Mouse (Mus musculus) kidney, embryonic 15.5 days (tissue): ENCODE measurements around the gene Rasgrp2. TPM values are rescaled to one million over a fixed set of nuclear protein-coding genes. Genes with fewer than 3 reads are reported as not detected.
A peak's percentile ranks its signal among the peaks of the same experiment; 100 is the strongest.

Source experiments
- ATAC-seq: fragments of 200-750 bp; cut with Nextera tagmentation; replicated peaks from 2 replicates; pipeline ENCODE4 v1.8.0; 2017; ENCODE audit warnings: moderate TSS enrichment; ENCODE audit not compliant: low FRiP score
- H3K27ac ChIP-seq: fragments of 300-500 bp; sonication (generic); 2 replicates; pipeline ENCODE4 v1.5.1; 2015; ENCODE audit warnings: mild to moderate bottlenecking, inconsistent platforms
- H3K27me3 ChIP-seq: fragments of 300-500 bp; sonication (generic); 2 replicates; pipeline ENCODE4 v1.6.1; 2015; ENCODE audit warnings: inconsistent platforms
- H3K36me3 ChIP-seq: fragments of 300-500 bp; sonication (generic); 2 replicates; pipeline ENCODE4 v1.6.1; 2015; ENCODE audit warnings: inconsistent platforms
- H3K4me1 ChIP-seq: fragments of 300-500 bp; sonication (generic); 2 replicates; pipeline ENCODE4 v1.6.1; 2015; ENCODE audit warnings: inconsistent platforms
- H3K4me2 ChIP-seq: fragments of 300-500 bp; sonication (generic); 2 replicates; pipeline ENCODE4 v1.6.1; 2015; ENCODE audit warnings: moderate library complexity, mild to moderate bottlenecking, inconsistent platforms
- H3K4me3 ChIP-seq: fragments of 300-500 bp; sonication (generic); replicated peaks from 2 replicates; pipeline ENCODE4 v1.5.1; 2015; ENCODE audit warnings: mild to moderate bottlenecking, inconsistent platforms
- H3K9ac ChIP-seq: fragments of 300-500 bp; sonication (generic); 2 replicates; pipeline ENCODE4 v1.6.1; 2015; ENCODE audit warnings: mild to moderate bottlenecking, inconsistent platforms
- H3K9me3 ChIP-seq: fragments of 300-500 bp; sonication (generic); replicated peaks from 2 replicates; pipeline ENCODE4 v1.6.1; 2016; ENCODE audit warnings: inconsistent platforms
- whole genome bisulfite sequencing: fragments of 180-500 bp; shearing (Covaris S2); methylation state at CpG from one replicate; pipeline ENCODE4 v1.1.7; 2015; ENCODE audit warnings: mixed read lengths; 5-methylcytosine and 5-hydroxymethylcytosine counted together
- polyA plus RNA-seq: library from polyadenylated mRNA; unstranded; fragments of >200 nt; fragmentation: Nextera tagmentation; extraction: Ambion mirVana; gene quantifications from 2 replicates; pipeline ENCODE4 v1.2.1, GENCODE M21; 2015

The Rasgrp2 gene
- polyA plus RNA-seq, 1 experiment from 2014 or later: 97.6 TPM

GRCm38 (mm10) chr19:6373539-6374400 lies 25.4 kb upstream of the Rasgrp2 start:
- 64% methylated on average over 12 of the region's 12 CpGs for WGBS
- Histone ChIP-seq H3K4me1 (no peaks in the 10 kb centered on the region), H3K9ac (no peak overlapping the region), H3K36me3 (peaks cover 99% of the 10 kb centered on the region), H3K4me2 (no peak overlapping the region), H3K4me3 (no peak overlapping the region), H3K27me3 (no peaks in the 10 kb centered on the region), H3K27ac (no peak overlapping the region), H3K9me3 (no peaks in the 10 kb centered on the region)
- ATAC-seq: 0 out of 2 replicates have a peak, but pooled peaks have one; percentile 19

- no peaks in the 10 kb centered on the region for H3K4me1 ChIP-seq
- no peak overlapping the region for H3K27ac ChIP-seq
- H3K4me2 ChIP-seq: no peak overlapping the region
- peaks cover 100% of the 10 kb centered on the region for H3K36me3 ChIP-seq
- no peak for ATAC-seq
- no peak overlapping the region for H3K4me3 ChIP-seq
- no peak overlapping the region for H3K9ac ChIP-seq
- H3K9me3 ChIP-seq: no peaks in the 10 kb centered on the region
- WGBS: 92% methylated on average over 10 of the region's 10 CpGs
- H3K27me3 ChIP-seq: no peaks in the 10 kb centered on the region
Measured at GRCm38 (mm10) chr19:6374571-6374970, 24.6 kb upstream of the Rasgrp2 start.

GRCm38 (mm10) chr19:6375423-6376254 lies 23.5 kb upstream of the Rasgrp2 start:
- H3K27ac ChIP-seq: no peak overlapping the region
- WGBS: 94% methylated on average over 40 of the region's 42 CpGs
- peak; percentile 47 for ATAC-seq
- H3K9me3 ChIP-seq: no peaks in the 10 kb centered on the region
- H3K4me2 ChIP-seq: no peak overlapping the region
- no peak overlapping the region for H3K9ac ChIP-seq
- peaks cover 94% of the 10 kb centered on the region for H3K36me3 ChIP-seq
- H3K4me3 ChIP-seq: no peak overlapping the region
- no peaks in the 10 kb centered on the region for H3K27me3 ChIP-seq
- no peaks in the 10 kb centered on the region for H3K4me1 ChIP-seq

GRCm38 (mm10) chr19:6376255-6376564 lies 22.9 kb upstream of the Rasgrp2 start:
- Histone ChIP-seq H3K9ac (no peak overlapping the region), H3K27me3 (no peaks in the 10 kb centered on the region), H3K36me3 (peaks cover 88% of the 10 kb centered on the region), H3K9me3 (no peaks in the 10 kb centered on the region), H3K4me1 (no peaks in the 10 kb centered on the region), H3K27ac (no peak overlapping the region), H3K4me2 (no peak overlapping the region), H3K4me3 (no peak overlapping the region)
- ATAC-seq: no peak
- 80% methylated on average over 14 of the region's 14 CpGs for WGBS

GRCm38 (mm10) chr19:6376643-6377042 lies 22.5 kb upstream of the Rasgrp2 start:
- H3K4me2 ChIP-seq: no peak overlapping the region
- H3K4me3 ChIP-seq: no peak overlapping the region
- H3K9ac ChIP-seq: no peak overlapping the region
- H3K36me3 ChIP-seq: peaks cover 84% of the 10 kb centered on the region
- ATAC-seq: no peak
- H3K27me3 ChIP-seq: no peaks in the 10 kb centered on the region
- H3K4me1 ChIP-seq: no peaks in the 10 kb centered on the region
- WGBS: 90% methylated on average over 2 of the region's 2 CpGs
- no peaks in the 10 kb centered on the region for H3K9me3 ChIP-seq
- H3K27ac ChIP-seq: no peak overlapping the region

GRCm38 (mm10) chr19:6377327-6378040 lies 21.7 kb upstream of the Rasgrp2 start:
- no peak for ATAC-seq
- Histone ChIP-seq H3K27ac (no peak overlapping the region), H3K9ac (no peak overlapping the region), H3K4me2 (no peak overlapping the region), H3K9me3 (no peaks in the 10 kb centered on the region), H3K4me3 (no peak overlapping the region), H3K36me3 (peaks cover 75% of the 10 kb centered on the region), H3K4me1 (0 out of 2 replicates have a peak, but pooled peaks cover 2% of the 10 kb centered on the region), H3K27me3 (no peaks in the 10 kb centered on the region)
- WGBS: 74% methylated on average over 11 of the region's 11 CpGs

GRCm38 (mm10) chr19:6380411-6381166 lies 18.6 kb upstream of the Rasgrp2 start:
- ATAC-seq: no peak
- H3K4me1 ChIP-seq: peaks cover 33% of the 10 kb centered on the region
- H3K9ac ChIP-seq: no peak overlapping the region
- 0 out of 2 replicates have a peak overlapping the region, but pooled peaks have one; percentile 42 for H3K27ac ChIP-seq
- H3K27me3 ChIP-seq: no peaks in the 10 kb centered on the region
- no peak overlapping the region for H3K4me3 ChIP-seq
- H3K36me3 ChIP-seq: peaks cover 44% of the 10 kb centered on the region
- H3K9me3 ChIP-seq: no peaks in the 10 kb centered on the region
- WGBS: 90% methylated on average over 9 of the region's 9 CpGs
- no peak overlapping the region for H3K4me2 ChIP-seq

- H3K9ac ChIP-seq: no peak overlapping the region
- peaks cover 39% of the 10 kb centered on the region for H3K4me1 ChIP-seq
- no peak for ATAC-seq
- H3K4me2 ChIP-seq: no peak overlapping the region
- no peaks in the 10 kb centered on the region for H3K27me3 ChIP-seq
- H3K4me3 ChIP-seq: no peak overlapping the region
- peaks cover 38% of the 10 kb centered on the region for H3K36me3 ChIP-seq
- 96% methylated on average over 5 of the region's 5 CpGs for WGBS
- no peak overlapping the region for H3K27ac ChIP-seq
- H3K9me3 ChIP-seq: no peaks in the 10 kb centered on the region
Measured at GRCm38 (mm10) chr19:6381238-6381637, 17.9 kb upstream of the Rasgrp2 start.

GRCm38 (mm10) chr19:6382323-6382924 lies 16.7 kb upstream of the Rasgrp2 start:
- Histone ChIP-seq H3K4me3 (no peak overlapping the region), H3K9ac (no peak overlapping the region), H3K27ac (peak overlapping the region; percentile 87; the same call in 1 of the 2 replicates), H3K27me3 (no peaks in the 10 kb centered on the region), H3K4me1 (peaks cover 48% of the 10 kb centered on the region), H3K4me2 (no peak overlapping the region), H3K9me3 (no peaks in the 10 kb centered on the region), H3K36me3 (peaks cover 26% of the 10 kb centered on the region)
- no peak for ATAC-seq
- 73% methylated on average over 4 of the region's 4 CpGs for whole genome bisulfite sequencing

GRCm38 (mm10) chr19:6383470-6383869 lies 15.7 kb upstream of the Rasgrp2 start:
- ATAC-seq: peak; percentile 20; the same call in 1 of the 2 replicates
- Histone ChIP-seq H3K4me2 (no peak overlapping the region), H3K27ac (peak overlapping the region; percentile 87), H3K9ac (no peak overlapping the region), H3K27me3 (no peaks in the 10 kb centered on the region), H3K4me3 (no peak overlapping the region), H3K4me1 (peaks cover 50% of the 10 kb centered on the region), H3K36me3 (peaks cover 15% of the 10 kb centered on the region), H3K9me3 (no peaks in the 10 kb centered on the region)
- 29% methylated on average over 5 of the region's 5 CpGs for WGBS

- Histone ChIP-seq H3K4me2 (peak within 1 kb of the TSS; percentile 44), H3K36me3 (peaks cover 9% of the 10 kb centered on the region), H3K9me3 (no peaks in the 10 kb centered on the region), H3K4me1 (peaks cover 56% of the 10 kb centered on the region), H3K27ac (peak within 1 kb of the TSS; percentile 87), H3K9ac (peak within 1 kb of the TSS; percentile 21), H3K27me3 (no peaks in the 10 kb centered on the region), H3K4me3 (peak within 1 kb of the TSS; percentile 5)
- WGBS: 7% methylated on average over 7 of the region's 7 CpGs
- ATAC-seq: peak; percentile 63
Measured at GRCm38 (mm10) chr19:6384128-6384527, 15.0 kb upstream of the Rasgrp2 start, which contains the start of gene Pygm. Gene Pygm (plus strand): TSS chr19:6384399.
